Mouse (Mus musculus) heart, embryonic 10.5 days (tissue): ENCODE measurements around the gene Lmx1b. TPM values are rescaled to one million over a fixed set of nuclear protein-coding genes. Genes with fewer than 3 reads are reported as not detected.

Source experiments
- DNase-seq: peaks from one replicate; pipeline ENCODE4 v3.0.0-alpha.2; 2017; ENCODE audit warnings: low spot score
- H3K27ac ChIP-seq: fragments of 300-500 bp; sonication (generic); 2 replicates; pipeline ENCODE4 v1.5.1; 2016; ENCODE audit warnings: mild to moderate bottlenecking
- H3K27me3 ChIP-seq: fragments of 300-500 bp; sonication (generic); 2 replicates; pipeline ENCODE4 v1.6.1; 2016; ENCODE audit warnings: mild to moderate bottlenecking; ENCODE audit not compliant: poor library complexity, insufficient read depth, severe bottlenecking
- H3K36me3 ChIP-seq: fragments of 300-500 bp; sonication (generic); 2 replicates; pipeline ENCODE4 v1.6.1; 2016; ENCODE audit warnings: mild to moderate bottlenecking, moderate library complexity
- H3K4me1 ChIP-seq: fragments of 300-500 bp; sonication (generic); 2 replicates; pipeline ENCODE4 v1.6.1; 2016; ENCODE audit warnings: mild to moderate bottlenecking
- H3K4me3 ChIP-seq: fragments of 300-500 bp; sonication (generic); 2 replicates; pipeline ENCODE4 v1.5.1; 2016; ENCODE audit warnings: mild to moderate bottlenecking, moderate library complexity
- H3K9me3 ChIP-seq: fragments of 300-500 bp; sonication (generic); 2 replicates; pipeline ENCODE4 v1.6.1; 2016; ENCODE audit warnings: mild to moderate bottlenecking, moderate library complexity
- WGBS: fragments of 180-500 bp; shearing (Covaris S2); methylation state at CpG from one replicate; pipeline ENCODE4 v1.1.7; 2016; 5-methylcytosine and 5-hydroxymethylcytosine counted together
- polyA plus RNA-seq: library from polyadenylated mRNA; unstranded; fragments of >200 nt; fragmentation: Nextera tagmentation; extraction: Ambion mirVana; gene quantifications from 2 replicates; pipeline ENCODE4 v1.2.1, GENCODE M21; 2016

The Lmx1b gene
- polyA plus RNA-seq, result 0.11 and 0.83 TPM in 2 replicates

GRCm38 (mm10) chr2:33640171-33640721, at the start of gene Lmx1b:
Gene Lmx1b, minus strand, starts transcription at chr2:33640511.
- Histone ChIP-seq H3K4me3 (peak within 1 kb of the TSS; percentile 67), H3K4me1 (peaks cover 46% of the 10 kb centered on the region), H3K36me3 (no peaks in the 10 kb centered on the region), H3K9me3 (no peaks in the 10 kb centered on the region), H3K27ac (peak within 1 kb of the TSS; percentile 60; the same call in 1 of the 2 replicates), H3K27me3 (peaks cover 100% of the 10 kb centered on the region)
- WGBS, result 7% methylated on average over 53 of the region's 53 CpGs
- DNase-seq, result no peak

GRCm38 (mm10) chr2:33689880-33690462, 49.7 kb upstream of the Lmx1b start:
- 22% methylated on average over 9 of the region's 9 CpGs for WGBS
- no peak overlapping the region for H3K27ac ChIP-seq
- no peaks in the 10 kb centered on the region for H3K36me3 ChIP-seq
- no peak overlapping the region for H3K4me3 ChIP-seq
- peaks cover 18% of the 10 kb centered on the region for H3K4me1 ChIP-seq
- no peak for DNase-seq
- H3K9me3 ChIP-seq, result 0 out of 2 replicates have a peak, but pooled peaks cover 5% of the 10 kb centered on the region
- peaks cover 42% of the 10 kb centered on the region for H3K27me3 ChIP-seq

DNA sequence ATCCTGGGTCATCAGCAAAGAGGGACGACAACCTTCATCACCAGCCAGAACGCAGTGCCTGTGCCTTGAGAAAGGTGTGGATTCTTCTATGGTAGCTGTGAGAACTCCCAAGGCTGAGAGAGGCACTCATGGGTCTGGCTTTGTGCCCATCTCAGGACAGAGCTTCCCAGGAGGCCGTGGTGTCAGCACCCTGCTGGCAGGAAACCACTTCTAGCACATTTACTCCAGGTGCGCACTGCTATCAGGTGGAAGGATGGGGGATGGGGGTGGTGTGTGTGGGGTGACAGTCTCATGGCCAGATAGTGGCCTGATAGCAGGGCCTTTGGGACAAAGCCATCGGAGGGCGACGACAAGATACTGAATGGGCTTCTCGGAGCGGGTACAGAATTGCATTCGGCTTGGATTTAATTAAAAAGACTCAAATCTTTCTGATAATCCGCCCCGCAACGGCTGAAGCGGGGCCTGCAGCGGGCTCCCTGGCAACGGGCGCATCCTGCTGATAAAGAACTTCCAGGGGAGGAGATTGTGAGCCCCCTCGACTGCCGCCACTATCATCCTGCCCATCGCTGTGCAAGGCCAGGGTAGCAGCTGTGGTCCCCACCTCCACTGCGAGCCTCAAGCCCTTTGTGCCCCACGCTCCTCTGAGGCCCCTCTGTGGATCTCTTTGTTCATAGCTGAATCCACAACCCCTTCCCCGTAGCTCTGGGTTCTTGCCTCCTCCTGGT, 49.0 kb upstream of the Lmx1b start:
- H3K27me3 ChIP-seq, result peaks cover 44% of the 10 kb centered on the region
- WGBS, result 36% methylated on average over 23 of the region's 23 CpGs
- no peak for DNase-seq
- no peak overlapping the region for H3K4me3 ChIP-seq
- H3K4me1 ChIP-seq, result peaks cover 18% of the 10 kb centered on the region
- 0 out of 2 replicates have a peak, but pooled peaks cover 5% of the 10 kb centered on the region for H3K9me3 ChIP-seq
- H3K27ac ChIP-seq, result no peak overlapping the region
- no peaks in the 10 kb centered on the region for H3K36me3 ChIP-seq

DNA sequence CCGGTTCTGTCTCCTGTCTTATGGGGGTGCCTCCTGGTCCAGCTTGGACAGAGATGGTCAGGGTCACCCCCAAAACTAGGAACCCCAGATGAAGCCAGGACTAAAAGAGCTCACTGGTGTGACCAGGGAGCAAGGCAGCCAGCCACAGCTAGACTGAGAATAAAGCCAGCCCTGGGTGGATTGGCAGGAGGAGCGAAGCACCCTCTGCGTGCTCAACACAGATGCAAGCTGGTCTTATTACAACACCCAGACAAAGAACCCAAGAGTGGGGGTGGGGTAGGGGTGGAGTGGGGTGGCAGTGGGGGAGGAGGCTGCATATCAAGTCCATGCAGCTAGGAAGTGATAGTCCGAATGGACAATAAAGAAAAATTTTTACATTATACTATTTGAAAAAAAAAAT, 43.3 kb upstream of the Lmx1b start:
- H3K27me3 ChIP-seq, result peaks cover 50% of the 10 kb centered on the region

DNA sequence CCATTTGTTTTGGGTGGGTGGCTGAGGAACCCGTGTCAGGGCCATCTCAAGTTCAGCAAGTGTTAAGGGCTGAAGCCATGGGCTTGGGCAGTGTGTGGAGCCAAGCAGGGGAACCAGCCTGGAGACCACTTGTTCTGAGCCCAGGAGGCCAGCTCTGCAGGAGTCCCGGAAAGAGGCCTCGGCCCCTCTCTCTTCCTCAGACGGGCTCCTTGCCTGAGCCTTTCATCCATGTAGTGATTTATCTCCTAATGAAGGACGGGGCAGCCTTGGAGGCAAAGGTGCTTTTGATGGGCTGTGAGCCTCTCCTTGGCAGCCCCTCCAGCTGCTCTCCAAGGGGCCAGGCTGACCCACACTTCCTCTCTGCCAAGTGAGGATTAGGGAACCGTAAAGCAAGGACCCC, 42.8 kb upstream of the Lmx1b start:
- no peak for DNase-seq
- H3K4me3 ChIP-seq, result no peak overlapping the region
- peaks cover 47% of the 10 kb centered on the region for H3K27me3 ChIP-seq
- WGBS, result 31% methylated on average over 6 of the region's 6 CpGs
- peaks cover under 1% of the 10 kb centered on the region; the same call in 1 of the 2 replicates for H3K4me1 ChIP-seq
- 0 out of 2 replicates have a peak, but pooled peaks cover 5% of the 10 kb centered on the region for H3K9me3 ChIP-seq
- H3K36me3 ChIP-seq, result no peaks in the 10 kb centered on the region
- H3K27ac ChIP-seq, result no peak overlapping the region

More for the DNA sequence above, 43.3 kb upstream of the Lmx1b start:
- H3K27ac ChIP-seq, result no peak overlapping the region
- 0 out of 2 replicates have a peak, but pooled peaks cover 5% of the 10 kb centered on the region for H3K9me3 ChIP-seq
- no peak overlapping the region for H3K4me3 ChIP-seq
- no peaks in the 10 kb centered on the region for H3K36me3 ChIP-seq
- no peak for DNase-seq
- WGBS, result 72% methylated on average over 4 of the region's 4 CpGs
- H3K4me1 ChIP-seq, result no peaks in the 10 kb centered on the region

DNA sequence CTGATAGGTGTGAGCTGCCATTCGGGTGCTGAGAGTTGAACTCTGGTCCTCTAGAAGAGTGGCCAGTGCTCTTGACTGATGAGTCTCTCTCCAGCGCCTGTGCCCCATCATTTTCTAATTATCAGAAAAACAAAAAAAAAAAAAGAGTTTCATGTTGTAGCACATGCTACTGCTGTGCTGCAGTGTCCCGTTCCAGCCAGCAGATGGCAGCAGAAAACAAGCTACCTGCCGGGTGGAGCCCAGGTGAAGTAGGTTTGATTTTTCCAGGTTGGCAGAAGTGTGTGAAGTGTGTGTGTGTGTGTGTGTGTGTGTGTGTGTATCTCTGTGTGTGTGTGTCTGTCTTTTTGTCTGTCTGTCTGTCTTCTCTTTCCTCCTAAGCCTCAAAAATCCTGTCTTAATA, 41.9 kb upstream of the Lmx1b start:
- no peak for DNase-seq
- Histone ChIP-seq H3K9me3 (0 out of 2 replicates have a peak, but pooled peaks cover 2% of the 10 kb centered on the region), H3K4me3 (no peak overlapping the region), H3K36me3 (no peaks in the 10 kb centered on the region), H3K27me3 (peaks cover 47% of the 10 kb centered on the region), H3K27ac (no peak overlapping the region), H3K4me1 (peaks cover 10% of the 10 kb centered on the region)
- 13% methylated on average over 4 of the region's 4 CpGs for WGBS

DNA sequence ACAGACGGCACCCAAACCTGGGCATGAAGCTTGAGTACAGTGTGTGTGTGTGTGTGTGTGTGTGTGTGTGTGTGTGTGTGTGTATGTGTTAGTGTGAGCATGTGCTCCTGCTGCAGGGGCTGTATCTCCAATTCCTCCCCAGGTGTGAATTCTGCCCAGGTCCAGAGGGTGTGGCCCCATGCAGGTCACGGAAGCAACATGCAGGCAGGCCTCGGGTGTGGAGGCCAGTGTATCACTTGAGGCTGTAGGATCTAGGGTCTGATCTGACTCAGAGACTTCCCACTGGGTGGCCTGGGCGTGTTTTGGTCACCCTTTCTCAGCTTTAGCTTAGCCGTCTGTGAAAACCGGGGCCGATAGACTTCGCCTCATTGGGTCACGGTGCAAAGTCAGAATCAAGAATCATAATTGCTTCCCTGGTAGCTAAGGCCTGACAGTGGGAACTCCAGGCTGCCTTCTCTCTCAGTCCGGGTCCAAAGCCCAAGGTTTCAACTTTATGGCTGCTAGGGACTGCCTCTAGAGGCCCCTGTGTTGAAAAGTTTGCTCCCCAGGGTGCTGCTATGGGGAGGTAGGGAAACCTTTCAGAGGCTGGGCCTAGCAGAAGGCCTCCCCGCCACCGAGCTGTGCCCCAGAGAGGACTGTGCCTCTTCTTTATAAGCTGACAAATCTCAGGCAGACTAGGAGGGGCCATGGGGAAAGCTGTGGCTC, 38.8 kb upstream of the Lmx1b start:
- no peak for DNase-seq
- no peaks in the 10 kb centered on the region for H3K36me3 ChIP-seq
- H3K4me1 ChIP-seq, result peaks cover 14% of the 10 kb centered on the region
- H3K27me3 ChIP-seq, result peaks cover 60% of the 10 kb centered on the region; the same call in 1 of the 2 replicates
- H3K9me3 ChIP-seq, result no peaks in the 10 kb centered on the region
- H3K27ac ChIP-seq, result no peak overlapping the region
- H3K4me3 ChIP-seq, result no peak overlapping the region
- WGBS, result 78% methylated on average over 12 of the region's 12 CpGs

DNA sequence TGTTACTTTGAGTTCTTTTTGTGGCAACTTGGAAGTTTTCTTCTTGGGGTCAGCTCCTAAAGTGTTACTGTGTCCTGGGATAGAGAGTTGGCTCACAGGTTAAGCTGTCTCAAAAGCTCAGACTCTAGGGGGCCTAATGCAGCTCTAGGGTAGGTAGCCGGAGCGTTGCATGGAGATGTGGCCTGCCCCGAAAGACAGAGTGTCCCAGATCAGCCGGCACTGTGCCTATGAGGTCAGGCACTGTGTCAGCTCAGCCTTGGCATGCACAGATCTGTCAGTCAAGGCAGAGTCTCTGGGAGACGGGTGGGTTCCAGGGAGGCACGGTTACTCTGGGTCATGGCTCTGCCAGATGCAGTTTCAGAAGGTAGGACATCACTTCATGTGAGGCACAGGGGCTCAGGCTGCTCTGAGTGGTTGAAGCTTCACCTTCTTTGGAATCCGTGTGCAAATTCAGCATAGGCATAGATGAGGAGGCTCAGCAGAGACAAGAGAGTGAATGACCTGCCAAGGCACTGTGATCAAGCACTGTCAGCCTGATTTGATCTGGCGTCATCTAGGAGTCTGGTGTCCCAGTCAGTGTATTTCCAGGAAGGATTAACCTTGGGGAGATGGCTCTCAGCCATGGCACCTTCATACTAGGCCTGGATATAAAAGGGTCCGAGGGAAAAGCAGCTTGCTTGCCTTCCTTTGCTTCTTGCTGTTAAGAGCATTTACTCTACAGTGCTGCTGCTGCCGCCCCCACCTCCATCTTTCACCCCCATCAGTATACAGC, 32.6 kb upstream of the Lmx1b start:
- Histone ChIP-seq H3K36me3 (no peaks in the 10 kb centered on the region), H3K27ac (no peak overlapping the region), H3K9me3 (no peaks in the 10 kb centered on the region), H3K4me1 (peaks cover 11% of the 10 kb centered on the region), H3K27me3 (peaks cover 35% of the 10 kb centered on the region), H3K4me3 (no peak overlapping the region)
- WGBS, result 80% methylated on average over 10 of the region's 10 CpGs
- DNase-seq, result no peak

DNA sequence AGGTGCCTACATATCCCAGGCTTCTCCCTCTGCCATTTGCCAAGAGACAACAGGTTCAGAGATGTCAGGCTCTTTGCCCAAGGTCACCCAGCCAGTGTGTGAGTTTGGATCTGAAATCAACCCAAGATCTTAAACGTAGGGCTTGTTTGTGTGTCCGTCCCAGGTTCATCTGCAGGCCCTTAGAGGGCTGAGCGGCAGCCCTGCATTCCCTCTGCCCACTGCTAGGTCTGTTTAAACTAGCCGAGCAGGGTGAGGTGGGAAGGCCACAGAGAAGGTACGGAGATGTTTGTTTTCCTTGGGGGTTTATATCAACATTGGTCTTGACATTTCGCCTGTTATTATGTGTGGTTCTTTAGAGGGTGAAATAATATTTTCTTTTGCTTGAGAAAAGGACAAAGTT, 28.4 kb upstream of the Lmx1b start:
- no peaks in the 10 kb centered on the region for H3K36me3 ChIP-seq
- peaks cover 37% of the 10 kb centered on the region for H3K27me3 ChIP-seq
- no peak for DNase-seq
- no peak overlapping the region for H3K27ac ChIP-seq
- no peaks in the 10 kb centered on the region for H3K9me3 ChIP-seq
- H3K4me1 ChIP-seq, result peaks cover 29% of the 10 kb centered on the region
- no peak overlapping the region for H3K4me3 ChIP-seq
- 61% methylated on average over 6 of the region's 6 CpGs for WGBS

DNA sequence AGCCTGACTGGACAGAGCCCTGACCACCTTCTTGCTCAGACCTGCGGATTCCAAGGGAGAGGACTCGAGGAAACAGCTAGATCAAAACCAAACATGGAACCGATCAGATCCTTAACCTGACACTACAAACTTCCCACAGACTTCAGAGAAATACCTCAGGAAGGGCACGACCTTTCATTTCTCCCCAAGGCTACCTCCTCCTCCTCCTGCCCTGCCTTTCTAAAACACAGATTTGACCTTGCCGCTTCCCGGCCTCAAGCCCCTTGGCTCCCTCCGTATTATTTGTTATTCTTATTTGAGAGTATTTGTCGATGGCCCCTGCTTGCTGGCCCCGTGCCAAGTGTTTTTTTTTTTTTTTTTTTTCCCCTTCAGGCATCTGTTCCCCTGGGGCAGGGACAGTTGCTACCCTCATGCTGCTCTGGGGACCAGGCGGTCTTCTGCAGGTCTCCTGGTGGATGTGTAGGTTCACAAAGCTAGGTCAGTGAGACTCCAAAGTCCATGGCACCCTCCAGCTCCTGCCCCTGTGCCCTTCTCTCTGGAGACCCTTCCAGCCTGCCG, 26.2 kb upstream of the Lmx1b start:
- 34% methylated on average over 11 of the region's 11 CpGs for WGBS
- no peak overlapping the region for H3K4me3 ChIP-seq
- H3K27ac ChIP-seq, result peak overlapping the region; percentile 63
- no peaks in the 10 kb centered on the region for H3K36me3 ChIP-seq
- no peak for DNase-seq
- no peaks in the 10 kb centered on the region for H3K9me3 ChIP-seq
- H3K27me3 ChIP-seq, result peaks cover 31% of the 10 kb centered on the region
- H3K4me1 ChIP-seq, result peaks cover 29% of the 10 kb centered on the region

DNA sequence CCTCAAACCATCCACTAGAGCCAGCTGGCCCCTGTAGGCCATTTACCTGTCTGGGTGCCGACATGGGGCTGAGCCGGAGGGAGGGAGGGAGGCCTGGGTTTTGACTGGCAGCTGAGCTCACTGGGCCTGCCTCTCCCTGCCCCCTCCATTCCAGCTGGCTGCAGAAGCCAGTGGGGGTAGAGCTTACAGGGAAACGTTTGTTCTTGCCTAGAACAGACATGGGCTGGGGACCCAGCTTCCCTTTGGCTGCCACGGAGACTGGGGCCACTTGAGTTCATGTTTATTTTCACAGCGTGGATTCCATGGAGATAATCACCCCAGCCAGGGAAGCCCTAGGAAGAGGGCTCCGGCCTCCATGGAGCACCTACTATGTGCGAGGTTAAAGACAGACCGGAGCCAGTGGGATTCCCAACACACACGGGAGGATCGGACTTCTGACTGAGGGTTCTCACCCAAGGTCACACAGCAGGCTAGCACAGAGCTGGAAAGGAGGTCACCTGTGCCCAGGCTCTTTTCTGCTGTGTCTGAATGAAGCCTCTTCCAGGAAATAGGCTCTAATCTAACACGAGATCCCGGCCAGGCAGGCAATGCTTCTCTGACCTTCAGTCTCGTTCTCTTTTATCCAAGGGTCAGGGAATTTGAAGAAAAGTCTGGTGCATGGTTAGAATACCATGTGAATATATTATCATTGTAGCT, 25.2 kb upstream of the Lmx1b start:
- 10% methylated on average over 13 of the region's 13 CpGs for WGBS
- Histone ChIP-seq H3K27ac (peak overlapping the region; percentile 65), H3K36me3 (no peaks in the 10 kb centered on the region), H3K27me3 (peaks cover 36% of the 10 kb centered on the region), H3K4me1 (peaks cover 29% of the 10 kb centered on the region), H3K9me3 (no peaks in the 10 kb centered on the region), H3K4me3 (peak overlapping the region; percentile 27)
- DNase-seq, result no peak
